Mouse (Mus musculus) ES-Bruce4 (cell line): Measurements from ENCODE around the gene Tsc1.

ENCODE experiments used
- CTCF ChIP-seq: IDR thresholded peaks from one replicate; pipeline ENCODE4 v1.8.1; 2011; ENCODE audit warnings: low read depth, low read length
- EP300 ChIP-seq: IDR thresholded peaks from 2 replicates; pipeline ENCODE4 v1.6.1; 2011; ENCODE audit warnings: low read depth, low read length; ENCODE audit not compliant: insufficient read depth
- POLR2A ChIP-seq: IDR thresholded peaks from one replicate; pipeline ENCODE4 v1.8.1; 2011; ENCODE audit warnings: low read length; ENCODE audit not compliant: insufficient read depth

GRCm38 (mm10) chr2:28730676-28731075 is 89.6 kb downstream of the Tsc1 start:
- TF ChIP-seq CTCF (no peak), EP300 (no peak), POLR2A (no peak)
